Mouse (Mus musculus) olfactory bulb, adult 2 months (tissue): ENCODE results near the gene Lgals4.

Source experiments
- CTCF ChIP-seq: fragments of 200-500 bp; IDR thresholded peaks from 2 replicates; pipeline ENCODE4 v1.5.1; 2012; ENCODE audit warnings: low read depth, mild to moderate bottlenecking, low read length, moderate library complexity; ENCODE audit not compliant: insufficient read depth
- POLR2A ChIP-seq: fragments of 200-500 bp; IDR thresholded peaks from 2 replicates; pipeline ENCODE4 v1.6.1; 2012; ENCODE audit warnings: mild to moderate bottlenecking, low read depth, low read length, moderate library complexity; ENCODE audit not compliant: insufficient read depth

DNA sequence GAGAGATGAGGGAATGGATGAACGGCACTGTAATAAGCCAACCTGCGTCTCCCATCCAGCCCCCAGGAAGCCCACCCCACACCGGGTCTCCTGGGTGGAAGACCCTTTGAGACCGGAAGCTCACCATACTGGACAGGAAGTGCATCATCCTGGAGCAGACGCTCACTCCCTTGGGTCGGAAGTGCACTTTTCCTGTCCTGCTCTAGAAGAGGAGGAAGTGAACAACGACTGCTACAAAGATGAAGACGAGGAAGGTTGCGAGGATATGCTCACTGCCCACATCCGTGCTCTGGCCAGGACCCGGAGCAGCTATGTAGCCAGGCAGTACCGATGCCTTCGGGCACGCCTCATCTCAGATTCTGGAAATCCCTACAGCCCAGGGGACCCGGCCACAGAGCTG, 37.8 kb upstream of the Lgals4 start:
- TF ChIP-seq CTCF (no peak), POLR2A (no peak)
